Mouse (Mus musculus): Measurements from ENCODE around the gene Prss27. TPM values are rescaled to one million over a fixed set of nuclear protein-coding genes. Genes with fewer than 3 reads are reported as not detected.

The Prss27 gene
- polyA plus RNA-seq, 1 experiment from 2014 or later = 0.28 TPM

DNA sequence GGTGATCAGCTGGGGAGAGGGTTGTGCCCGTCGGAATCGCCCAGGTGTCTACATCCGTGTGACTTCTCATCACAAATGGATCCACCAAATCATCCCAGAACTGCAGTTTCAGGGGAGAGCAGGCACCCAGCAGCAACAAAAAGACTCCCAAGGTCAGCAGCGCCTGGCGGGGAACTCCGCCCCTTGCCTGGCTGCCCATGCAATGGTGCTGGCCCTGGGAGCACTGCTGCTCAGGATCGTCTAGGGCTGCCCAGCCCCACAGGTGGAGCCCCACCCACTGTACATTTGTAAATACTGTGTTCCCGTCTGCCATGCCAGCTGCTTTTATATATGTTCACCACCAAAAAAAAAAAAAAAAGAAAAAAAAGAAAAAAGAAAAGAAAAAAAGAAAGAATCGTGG, 7.7 kb downstream of the Prss27 start:
- no peaks in the 10 kb centered on the region for H3K4me1 ChIP-seq (replicated peaks; ENCODE audit: control insufficient read depth, insufficient read depth, low read length)
- no peaks in the 10 kb centered on the region for H3K27me3 ChIP-seq (replicated peaks; ENCODE audit: control insufficient read depth, insufficient read depth, low read length)
- H3K4me2 ChIP-seq (ENCODE audit: low read length) = no peak overlapping the region
- H3K36me3 ChIP-seq (ENCODE audit: control insufficient read depth, insufficient read depth, low read length) = peaks cover 37% of the 10 kb centered on the region
- ATAC-seq (replicated peaks; ENCODE audit: low FRiP score, low TSS enrichment, low read depth) = no peak
- H3K27ac ChIP-seq (ENCODE audit: low read depth) = no peak overlapping the region
- H3K9ac ChIP-seq (ENCODE audit: low read length) = no peak overlapping the region
- no peak for DNase-seq (ENCODE audit: low spot score)
- H3K9me3 ChIP-seq (ENCODE audit: control insufficient read depth, low read length) = no peaks in the 10 kb centered on the region
- WGBS = 71% methylated on average over 10 of the region's 10 CpGs
- no peak overlapping the region for H3K4me3 ChIP-seq (ENCODE audit: low read depth, low read length)

DNA sequence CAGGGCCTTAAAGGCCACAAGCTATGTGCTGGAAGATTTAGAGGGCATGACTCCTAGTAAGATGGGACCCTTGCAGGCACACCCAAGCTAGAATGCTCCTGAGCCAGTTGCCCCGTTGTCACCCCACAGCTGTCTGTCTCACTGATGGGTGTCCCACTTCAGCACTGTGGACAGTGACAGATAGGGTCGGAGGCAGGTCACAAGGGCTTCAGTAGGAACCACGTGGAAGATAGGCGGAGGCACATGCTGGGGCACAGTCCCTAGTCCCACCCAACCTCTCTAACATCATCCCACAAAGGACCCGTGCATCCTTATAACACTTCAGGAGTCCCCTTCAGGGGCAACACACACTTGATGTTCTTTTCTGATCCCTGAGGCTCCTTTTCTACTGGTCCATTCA, 8.1 kb downstream of the Prss27 start:
- DNase-seq (ENCODE audit: low spot score) (no peak), ATAC-seq (replicated peaks; ENCODE audit: low FRiP score, low TSS enrichment, low read depth) (no peak)
- 39% methylated on average over 5 of the region's 5 CpGs for WGBS
- Histone ChIP-seq H3K36me3 (ENCODE audit: control insufficient read depth, insufficient read depth, low read length) (peaks cover 41% of the 10 kb centered on the region), H3K27me3 (replicated peaks; ENCODE audit: control insufficient read depth, insufficient read depth, low read length) (no peaks in the 10 kb centered on the region), H3K4me1 (replicated peaks; ENCODE audit: control insufficient read depth, insufficient read depth, low read length) (no peaks in the 10 kb centered on the region), H3K4me3 (ENCODE audit: low read depth, low read length) (no peak overlapping the region), H3K4me2 (ENCODE audit: low read length) (no peak overlapping the region), H3K9me3 (ENCODE audit: control insufficient read depth, low read length) (no peaks in the 10 kb centered on the region), H3K27ac (ENCODE audit: low read depth) (no peak overlapping the region), H3K9ac (ENCODE audit: low read length) (no peak overlapping the region)

DNA sequence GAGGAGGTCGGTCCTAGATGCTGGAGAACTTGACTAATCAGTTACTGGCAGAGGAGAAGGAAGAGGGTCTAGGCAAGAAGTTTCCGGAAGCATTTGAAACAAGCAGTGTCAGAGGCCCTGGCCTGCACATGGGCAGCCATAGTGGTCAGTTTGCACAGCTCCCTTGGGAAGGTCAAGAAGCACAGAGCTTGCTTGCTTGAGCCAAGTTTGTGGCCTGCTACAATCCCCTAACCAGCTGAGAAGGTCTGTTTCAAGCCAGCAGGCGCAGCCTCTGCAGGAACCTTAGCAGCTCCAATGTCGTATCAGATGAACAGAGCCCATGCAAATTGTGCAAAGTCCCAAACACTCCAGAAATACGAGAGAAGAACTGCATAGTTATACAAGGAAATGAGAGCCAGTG, 10.1 kb downstream of the Prss27 start:
- Histone ChIP-seq H3K27me3 (replicated peaks; ENCODE audit: control insufficient read depth, insufficient read depth, low read length) (no peaks in the 10 kb centered on the region), H3K27ac (ENCODE audit: low read depth) (no peak overlapping the region), H3K9ac (ENCODE audit: low read length) (no peak overlapping the region), H3K36me3 (ENCODE audit: control insufficient read depth, insufficient read depth, low read length) (peaks cover 61% of the 10 kb centered on the region), H3K4me3 (ENCODE audit: low read depth, low read length) (no peak overlapping the region), H3K9me3 (ENCODE audit: control insufficient read depth, low read length) (no peaks in the 10 kb centered on the region), H3K4me2 (ENCODE audit: low read length) (no peak overlapping the region), H3K4me1 (replicated peaks; ENCODE audit: control insufficient read depth, insufficient read depth, low read length) (no peaks in the 10 kb centered on the region)
- ATAC-seq (replicated peaks; ENCODE audit: low FRiP score, low TSS enrichment, low read depth) (no peak), DNase-seq (ENCODE audit: low spot score) (no peak)
- 78% methylated on average over 5 of the region's 5 CpGs for WGBS

DNA sequence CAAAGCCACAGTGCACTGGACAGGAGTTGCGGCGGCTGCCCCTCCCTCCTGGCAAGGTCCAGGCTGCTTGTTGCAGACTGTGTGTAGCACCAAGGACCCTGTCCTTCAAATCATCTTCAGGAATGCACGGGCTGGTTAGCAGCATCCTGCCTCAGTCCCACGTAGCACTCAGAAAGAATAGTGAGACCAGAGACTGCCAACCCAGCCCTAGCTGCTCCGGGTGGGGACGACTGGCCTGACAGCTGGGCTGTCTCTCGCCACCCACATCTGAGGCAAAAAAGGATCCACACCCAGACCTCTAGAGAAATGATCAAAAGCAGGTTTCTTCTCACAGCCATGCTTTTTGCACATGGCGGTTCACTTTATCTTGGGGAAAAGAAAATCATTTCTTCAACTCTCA, 11.1 kb downstream of the Prss27 start:
- no peak overlapping the region for H3K27ac ChIP-seq (ENCODE audit: low read depth)
- H3K36me3 ChIP-seq (ENCODE audit: control insufficient read depth, insufficient read depth, low read length) = peaks cover 70% of the 10 kb centered on the region
- WGBS = 92% methylated on average over 8 of the region's 8 CpGs
- H3K9ac ChIP-seq (ENCODE audit: low read length) = no peak overlapping the region
- DNase-seq (ENCODE audit: low spot score) = no peak
- H3K4me3 ChIP-seq (ENCODE audit: low read depth, low read length) = no peak overlapping the region
- no peak for ATAC-seq (replicated peaks; ENCODE audit: low FRiP score, low TSS enrichment, low read depth)
- no peak overlapping the region for H3K4me2 ChIP-seq (ENCODE audit: low read length)
- H3K4me1 ChIP-seq (replicated peaks; ENCODE audit: control insufficient read depth, insufficient read depth, low read length) = no peaks in the 10 kb centered on the region
- no peaks in the 10 kb centered on the region for H3K9me3 ChIP-seq (ENCODE audit: control insufficient read depth, low read length)
- no peaks in the 10 kb centered on the region for H3K27me3 ChIP-seq (replicated peaks; ENCODE audit: control insufficient read depth, insufficient read depth, low read length)

DNA sequence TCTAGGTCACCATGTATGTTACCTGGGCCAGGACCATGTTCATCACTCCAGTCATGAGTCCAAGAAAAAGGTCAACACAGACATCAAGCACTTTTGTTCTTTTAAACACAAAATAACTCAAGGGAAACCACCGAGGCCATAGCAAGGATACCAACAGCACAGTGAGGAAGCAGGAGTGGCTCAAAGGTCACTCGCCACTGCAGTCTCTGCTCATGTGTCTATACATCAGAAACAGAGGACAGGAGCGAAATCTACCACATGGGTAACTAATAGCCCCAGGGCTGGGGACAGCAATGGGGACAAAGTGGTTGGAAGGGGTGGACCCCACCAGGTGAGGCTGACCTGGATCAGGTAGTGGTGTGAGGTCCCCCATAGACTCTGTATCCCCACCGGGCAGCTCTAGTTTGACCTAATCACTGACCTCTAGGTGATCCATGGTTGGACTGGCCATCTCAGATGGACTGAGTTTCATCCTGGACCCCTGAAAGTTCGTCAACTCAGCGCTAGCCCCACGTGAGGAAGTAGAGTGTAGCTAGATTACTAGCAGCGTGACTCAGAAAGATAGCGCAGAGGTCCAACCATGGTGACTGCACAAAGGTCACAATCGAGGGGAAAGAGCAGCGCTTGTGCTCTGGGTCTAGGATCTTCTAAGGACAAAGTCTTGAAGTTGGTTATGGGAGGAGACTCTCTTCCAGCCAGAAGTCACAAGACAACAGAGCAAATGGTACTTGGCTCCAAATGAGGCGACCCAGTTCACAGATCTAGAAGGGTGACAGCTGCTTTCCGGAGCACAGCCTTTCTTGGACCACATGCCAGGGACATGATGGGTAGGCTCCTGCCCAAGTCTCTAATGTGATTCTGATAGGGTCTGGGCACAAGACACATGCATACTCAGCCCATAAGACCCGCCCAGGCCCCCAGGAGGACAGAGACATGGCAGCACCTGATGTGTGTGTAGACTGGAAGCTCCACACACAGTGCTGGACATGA, 19.0 kb downstream of the Prss27 start:
- no peak overlapping the region for H3K4me3 ChIP-seq (ENCODE audit: low read depth, low read length)
- H3K27me3 ChIP-seq (replicated peaks; ENCODE audit: control insufficient read depth, insufficient read depth, low read length) = no peaks in the 10 kb centered on the region
- no peak overlapping the region for H3K27ac ChIP-seq (ENCODE audit: low read depth)
- H3K9me3 ChIP-seq (ENCODE audit: control insufficient read depth, low read length) = no peaks in the 10 kb centered on the region
- no peak for DNase-seq (ENCODE audit: low spot score)
- no peak for ATAC-seq (replicated peaks; ENCODE audit: low FRiP score, low TSS enrichment, low read depth)
- H3K9ac ChIP-seq (ENCODE audit: low read length) = no peak overlapping the region
- 92% methylated on average over 14 of the region's 14 CpGs for WGBS
- H3K36me3 ChIP-seq (ENCODE audit: control insufficient read depth, insufficient read depth, low read length) = peaks cover 79% of the 10 kb centered on the region
- H3K4me2 ChIP-seq (ENCODE audit: low read length) = no peak overlapping the region
- H3K4me1 ChIP-seq (replicated peaks; ENCODE audit: control insufficient read depth, insufficient read depth, low read length) = no peaks in the 10 kb centered on the region

DNA sequence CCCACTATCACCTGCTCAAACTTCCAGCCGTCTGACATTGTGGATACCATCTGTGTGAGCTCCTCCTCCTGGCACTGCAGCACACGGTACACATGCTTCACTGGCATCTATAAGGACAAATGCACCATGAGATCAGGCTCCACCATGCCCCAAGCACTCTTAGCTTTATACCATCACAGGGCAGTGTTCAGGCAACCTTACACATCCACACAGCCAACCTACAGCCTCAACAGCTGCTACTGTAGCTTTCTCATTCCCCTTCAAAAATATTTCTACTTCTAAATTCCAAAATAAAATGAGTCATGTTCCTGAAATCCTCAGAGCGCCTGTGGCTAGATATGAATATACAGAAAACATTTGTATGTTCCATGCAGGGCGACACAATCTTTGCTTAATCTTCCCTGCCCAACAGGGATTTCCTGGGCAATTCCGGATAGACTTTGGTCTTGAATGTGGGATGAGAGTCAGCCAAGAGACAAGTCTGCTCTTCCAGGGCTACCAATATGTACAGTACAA, 19.8 kb downstream of the Prss27 start:
- DNase-seq (ENCODE audit: low spot score) (no peak), ATAC-seq (replicated peaks; ENCODE audit: low FRiP score, low TSS enrichment, low read depth) (no peak)
- peaks cover 71% of the 10 kb centered on the region for H3K36me3 ChIP-seq (ENCODE audit: control insufficient read depth, insufficient read depth, low read length)
- no peaks in the 10 kb centered on the region for H3K27me3 ChIP-seq (replicated peaks; ENCODE audit: control insufficient read depth, insufficient read depth, low read length)
- H3K4me3 ChIP-seq (ENCODE audit: low read depth, low read length) = no peak overlapping the region
- H3K9me3 ChIP-seq (ENCODE audit: control insufficient read depth, low read length) = no peaks in the 10 kb centered on the region
- H3K4me1 ChIP-seq (replicated peaks; ENCODE audit: control insufficient read depth, insufficient read depth, low read length) = no peaks in the 10 kb centered on the region
- WGBS = 91% methylated on average over 5 of the region's 5 CpGs
- H3K4me2 ChIP-seq (ENCODE audit: low read length) = no peak overlapping the region
- H3K9ac ChIP-seq (ENCODE audit: low read length) = no peak overlapping the region
- no peak overlapping the region for H3K27ac ChIP-seq (ENCODE audit: low read depth)

DNA sequence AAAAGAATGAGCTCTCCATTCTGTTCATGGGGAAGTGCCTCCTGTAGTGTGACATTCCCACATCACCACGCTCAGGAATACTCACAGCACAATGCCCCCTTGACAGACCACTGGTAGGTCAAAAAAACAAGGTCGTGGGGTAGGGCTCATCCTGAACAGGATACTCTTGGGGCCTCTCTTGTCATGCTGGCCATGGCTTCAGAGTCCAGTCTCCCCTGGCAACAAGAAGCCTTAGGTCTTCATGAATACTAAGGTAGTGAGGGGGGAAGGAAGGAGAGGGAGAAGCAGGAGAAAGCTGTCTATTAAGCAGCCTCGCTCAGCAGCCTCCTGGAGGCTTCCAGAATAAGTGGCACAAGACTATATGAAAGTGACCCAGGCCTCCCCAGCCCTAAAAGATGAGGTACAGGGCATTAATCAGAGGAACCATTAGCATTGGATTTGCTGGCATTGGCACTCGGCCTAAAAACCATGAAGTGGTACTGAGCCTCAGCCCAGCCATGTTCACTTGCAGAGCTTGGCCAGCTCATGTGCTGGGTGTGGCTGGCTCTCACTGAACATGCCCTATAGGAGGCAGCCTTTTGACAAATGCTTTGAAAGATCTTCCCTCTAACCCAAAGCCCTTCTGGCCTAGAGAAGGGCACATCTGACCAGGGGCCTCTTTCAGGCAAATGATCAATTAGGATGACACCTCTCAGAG, 24.7 kb downstream of the Prss27 start:
- Histone ChIP-seq H3K9me3 (ENCODE audit: control insufficient read depth, low read length) (no peaks in the 10 kb centered on the region), H3K4me3 (ENCODE audit: low read depth, low read length) (no peak overlapping the region), H3K27ac (ENCODE audit: low read depth) (no peak overlapping the region), H3K27me3 (replicated peaks; ENCODE audit: control insufficient read depth, insufficient read depth, low read length) (no peaks in the 10 kb centered on the region), H3K4me2 (ENCODE audit: low read length) (no peak overlapping the region), H3K9ac (ENCODE audit: low read length) (no peak overlapping the region), H3K4me1 (replicated peaks; ENCODE audit: control insufficient read depth, insufficient read depth, low read length) (no peaks in the 10 kb centered on the region), H3K36me3 (ENCODE audit: control insufficient read depth, insufficient read depth, low read length) (peaks cover 29% of the 10 kb centered on the region)
- ATAC-seq (replicated peaks; ENCODE audit: low FRiP score, low TSS enrichment, low read depth) (no peak), DNase-seq (ENCODE audit: low spot score) (no peak)
- WGBS = 86% methylated on average over 4 of the region's 4 CpGs

DNA sequence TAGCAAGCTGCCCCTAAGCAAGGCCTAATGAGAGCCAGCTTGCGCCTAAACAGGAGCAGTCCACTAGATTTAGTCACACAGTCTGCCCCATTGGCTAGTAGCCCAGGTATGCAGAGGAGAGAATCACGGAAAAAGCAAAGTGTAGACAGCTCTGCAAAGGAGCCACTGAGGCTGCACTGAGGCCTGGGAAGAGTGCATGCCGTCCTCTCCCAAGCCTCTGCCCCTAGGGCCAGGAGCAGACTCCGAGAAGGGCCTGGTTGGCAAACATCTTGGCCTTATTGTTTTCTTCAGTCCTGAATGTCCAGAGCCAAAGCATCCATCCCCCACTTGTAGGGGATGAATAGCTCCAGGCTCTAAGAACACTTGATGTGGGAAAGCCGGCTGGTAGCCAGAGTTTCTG, 30.3 kb downstream of the Prss27 start:
- Histone ChIP-seq H3K27ac (ENCODE audit: low read depth) (no peak overlapping the region), H3K9ac (ENCODE audit: low read length) (no peak overlapping the region), H3K9me3 (ENCODE audit: control insufficient read depth, low read length) (no peaks in the 10 kb centered on the region), H3K36me3 (ENCODE audit: control insufficient read depth, insufficient read depth, low read length) (peaks cover 7% of the 10 kb centered on the region; the same call in 1 of the 2 replicates), H3K27me3 (replicated peaks; ENCODE audit: control insufficient read depth, insufficient read depth, low read length) (no peaks in the 10 kb centered on the region), H3K4me2 (ENCODE audit: low read length) (no peak overlapping the region), H3K4me3 (ENCODE audit: low read depth, low read length) (no peak overlapping the region), H3K4me1 (replicated peaks; ENCODE audit: control insufficient read depth, insufficient read depth, low read length) (peaks cover 9% of the 10 kb centered on the region)
- no peak for DNase-seq (ENCODE audit: low spot score)
- ATAC-seq (replicated peaks; ENCODE audit: low FRiP score, low TSS enrichment, low read depth) = no peak
- 86% methylated on average over 5 of the region's 5 CpGs for WGBS
